Mouse (Mus musculus): ENCODE measurements around the gene Ikzf3. TPM values are rescaled to one million over a fixed set of nuclear protein-coding genes. Genes with fewer than 3 reads are reported as not detected.

The Ikzf3 gene
- polyA plus RNA-seq, 1 experiment from 2014 or later, result not detected

DNA sequence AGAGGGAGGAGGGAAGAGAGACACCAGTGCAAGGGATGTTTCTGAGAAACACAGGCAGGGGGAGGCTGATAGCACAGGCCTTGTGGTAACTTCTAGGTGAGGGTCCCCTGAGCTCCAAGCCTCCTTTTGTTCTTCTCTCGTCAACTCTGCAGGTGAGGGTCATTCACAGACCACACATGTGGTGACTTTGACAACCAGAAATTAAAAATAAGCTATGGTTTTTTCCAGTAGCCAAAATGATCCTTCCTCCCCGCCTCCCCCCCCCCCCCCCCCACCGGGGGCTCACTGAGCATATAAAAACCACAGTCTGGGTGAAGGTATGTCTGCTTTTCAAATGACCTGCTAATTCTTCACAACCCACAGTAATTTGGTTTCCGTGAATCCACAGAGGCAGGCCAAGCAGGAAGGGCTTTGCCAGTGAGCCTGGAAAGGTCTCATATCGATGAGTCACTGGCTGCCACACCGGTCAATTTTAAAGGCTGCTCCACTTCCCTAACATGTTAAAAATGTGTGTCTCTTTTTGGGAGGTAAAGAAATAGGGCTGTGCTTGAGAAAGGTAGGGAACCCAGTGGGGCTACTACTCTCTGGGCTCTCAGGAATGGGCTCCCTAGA is 84.6 kb downstream of the Ikzf3 start:
- no peak for ATAC-seq
- no peak overlapping the region for H3K9ac ChIP-seq
- no peaks in the 10 kb centered on the region for H3K36me3 ChIP-seq (ENCODE audit: poor library complexity, severe bottlenecking)
- H3K4me1 ChIP-seq, result peaks cover 11% of the 10 kb centered on the region
- peaks cover 46% of the 10 kb centered on the region for H3K27me3 ChIP-seq
- no peak overlapping the region for H3K4me2 ChIP-seq
- H3K9me3 ChIP-seq (replicated peaks), result no peaks in the 10 kb centered on the region
- no peak overlapping the region for H3K27ac ChIP-seq
- H3K4me3 ChIP-seq, result no peak overlapping the region
- WGBS, result 57% methylated on average over 6 of the region's 6 CpGs

DNA sequence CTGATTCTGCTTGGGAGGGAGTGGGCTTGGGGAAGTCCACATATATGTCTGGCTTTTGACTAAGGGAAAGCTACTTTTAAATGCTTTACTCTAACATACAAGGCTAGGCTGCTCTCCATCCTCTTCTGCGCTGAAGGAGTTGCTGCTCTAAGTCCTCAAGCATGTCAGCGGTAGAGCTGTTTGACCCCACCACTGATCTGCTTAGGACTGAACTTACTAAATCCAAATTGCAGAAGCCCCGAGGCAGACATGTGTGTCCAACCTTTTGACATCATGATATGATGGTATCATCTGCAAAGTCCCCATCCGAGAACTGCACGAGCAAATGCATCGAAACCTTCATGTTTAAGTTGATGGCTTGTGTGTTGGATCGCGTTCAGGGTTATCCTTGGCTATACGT is 86.0 kb downstream of the Ikzf3 start:
- H3K27ac ChIP-seq, result no peak overlapping the region
- peaks cover 46% of the 10 kb centered on the region for H3K27me3 ChIP-seq
- H3K4me1 ChIP-seq, result peaks cover 11% of the 10 kb centered on the region
- no peak overlapping the region for H3K4me2 ChIP-seq
- H3K36me3 ChIP-seq (ENCODE audit: poor library complexity, severe bottlenecking), result no peaks in the 10 kb centered on the region
- no peak overlapping the region for H3K9ac ChIP-seq
- H3K9me3 ChIP-seq (replicated peaks), result no peaks in the 10 kb centered on the region
- ATAC-seq, result no peak
- H3K4me3 ChIP-seq, result no peak overlapping the region
- 84% methylated on average over 9 of the region's 9 CpGs for WGBS

DNA sequence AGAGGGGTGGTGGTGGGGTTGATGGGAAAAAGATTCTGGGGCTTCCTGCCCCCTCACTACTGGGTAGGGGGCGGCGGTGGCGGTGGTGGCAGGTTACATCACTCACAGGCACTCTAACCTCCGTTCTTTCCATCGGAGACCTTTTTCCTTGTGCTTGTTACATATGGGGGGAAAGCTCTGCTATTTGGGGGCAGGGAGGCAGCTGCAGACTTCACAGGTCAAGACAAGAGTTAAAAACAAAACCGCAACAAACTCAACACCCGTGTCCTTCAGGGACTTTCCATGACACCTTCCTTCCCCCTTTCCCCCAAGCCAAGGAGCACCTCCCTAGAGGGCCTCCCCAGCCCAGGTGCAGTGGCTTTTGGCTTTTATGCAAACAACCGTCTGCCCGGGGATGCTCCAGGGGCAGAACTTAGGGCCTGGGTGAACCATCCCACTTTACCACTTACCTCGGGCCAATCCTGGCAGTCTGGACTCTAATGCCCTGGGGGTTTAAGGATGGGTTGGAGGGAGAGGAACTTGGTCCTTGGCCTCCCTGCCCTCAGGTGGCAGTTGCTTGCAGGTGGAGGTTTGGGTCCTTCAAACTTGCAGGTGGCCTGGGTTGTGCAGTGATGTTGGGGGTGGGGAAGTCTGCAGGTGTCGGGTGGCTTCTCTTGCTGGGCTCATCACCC is 86.6 kb downstream of the Ikzf3 start:
- WGBS, result 28% methylated on average over 11 of the region's 11 CpGs
- H3K4me2 ChIP-seq, result no peak overlapping the region
- H3K9me3 ChIP-seq (replicated peaks), result no peaks in the 10 kb centered on the region
- no peak overlapping the region for H3K27ac ChIP-seq
- ATAC-seq, result no peak
- H3K27me3 ChIP-seq, result peaks cover 45% of the 10 kb centered on the region
- H3K4me3 ChIP-seq, result no peak overlapping the region
- no peaks in the 10 kb centered on the region for H3K36me3 ChIP-seq (ENCODE audit: poor library complexity, severe bottlenecking)
- no peak overlapping the region for H3K9ac ChIP-seq
- H3K4me1 ChIP-seq, result peaks cover 11% of the 10 kb centered on the region

DNA sequence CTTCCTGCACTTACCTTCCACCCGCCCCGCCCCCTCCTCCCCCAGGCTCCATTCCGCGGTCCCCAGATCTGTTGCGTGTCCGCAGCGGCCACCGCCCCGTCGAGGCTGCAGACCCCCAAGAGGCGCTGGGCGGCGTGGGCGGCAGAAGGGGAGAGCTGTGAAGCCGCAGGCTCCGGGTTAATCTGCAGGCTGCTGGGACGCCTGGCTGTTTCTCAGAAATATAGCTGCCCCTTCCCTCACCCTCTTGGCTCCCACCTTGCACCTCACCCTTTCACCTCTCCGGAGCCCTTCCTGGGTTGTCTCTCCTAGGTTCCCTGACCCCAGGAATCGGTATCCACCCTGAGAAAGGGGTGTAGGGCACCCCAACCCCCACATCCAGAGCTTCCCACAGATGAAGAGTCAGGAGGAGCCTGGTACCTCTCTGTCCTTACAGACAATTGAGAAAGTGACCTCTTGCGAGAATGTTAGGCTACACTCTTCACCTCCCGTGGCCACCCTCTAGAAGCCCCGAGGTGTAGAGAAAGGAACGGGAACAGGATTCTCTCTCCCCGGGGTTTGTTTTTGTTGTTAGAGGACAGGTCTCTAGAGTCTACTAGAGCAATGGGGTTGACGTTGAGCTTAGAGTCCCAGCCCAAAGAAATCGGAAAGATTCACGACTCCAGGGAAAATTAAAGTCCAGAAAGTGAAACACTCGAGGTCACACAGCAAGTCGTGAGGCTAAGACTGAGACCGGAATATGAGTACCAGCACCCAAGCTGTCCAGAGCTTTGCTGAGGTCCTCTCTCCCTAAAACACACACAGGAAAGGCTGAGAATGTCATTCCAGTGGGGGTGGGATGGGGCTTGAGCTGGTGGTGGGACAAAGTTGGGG is 87.5 kb downstream of the Ikzf3 start:
- Histone ChIP-seq H3K4me1 (peaks cover 11% of the 10 kb centered on the region), H3K27me3 (peaks cover 40% of the 10 kb centered on the region), H3K9me3 (replicated peaks) (no peaks in the 10 kb centered on the region), H3K36me3 (ENCODE audit: poor library complexity, severe bottlenecking) (no peaks in the 10 kb centered on the region), H3K9ac (peak overlapping the region; percentile 63), H3K27ac (no peak overlapping the region), H3K4me3 (peak overlapping the region; percentile 55), H3K4me2 (peak overlapping the region; percentile 65)
- peak; percentile 33 for ATAC-seq
- 6% methylated on average over 21 of the region's 30 CpGs for WGBS

DNA sequence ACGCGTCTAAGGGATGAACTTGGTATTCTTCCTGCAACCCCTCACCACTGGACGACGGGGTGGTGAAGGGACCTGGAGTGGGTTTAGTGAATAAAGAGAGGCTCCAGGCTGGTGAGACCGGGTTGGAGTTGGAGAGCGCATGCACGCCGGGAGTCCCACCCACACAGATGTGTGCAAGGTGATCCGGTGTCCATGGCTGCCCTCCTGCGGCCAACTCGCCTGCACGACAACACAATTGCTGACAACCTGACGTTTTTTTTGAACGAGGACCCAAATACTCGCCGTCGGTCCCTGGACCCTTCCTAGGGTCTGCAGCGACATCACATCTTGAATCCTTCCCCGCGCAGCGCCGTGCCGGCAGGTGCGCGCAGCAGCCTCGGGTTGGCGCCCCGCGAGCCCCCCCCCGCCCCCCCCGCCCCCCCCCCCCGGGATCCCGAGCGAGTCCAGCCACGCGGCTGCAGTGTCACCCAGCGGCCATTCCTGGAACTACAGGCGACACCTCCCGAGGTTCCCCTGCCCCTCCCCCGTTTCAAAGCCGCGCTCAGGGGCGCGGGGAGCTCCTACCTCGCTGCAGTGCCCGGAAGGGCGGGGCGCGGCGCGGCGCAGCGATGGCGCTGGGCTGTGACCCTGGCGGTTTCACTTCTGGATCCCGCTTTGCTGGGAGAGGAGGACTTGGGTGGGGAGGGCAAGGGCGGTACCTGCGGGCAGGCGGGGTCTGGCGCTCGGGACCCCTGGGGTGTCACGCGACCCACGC is 88.3 kb downstream of the Ikzf3 start:
- ATAC-seq, result peak; percentile 82
- peaks cover 40% of the 10 kb centered on the region for H3K27me3 ChIP-seq
- H3K9me3 ChIP-seq (replicated peaks), result no peaks in the 10 kb centered on the region
- peak overlapping the region; percentile 63 for H3K9ac ChIP-seq
- H3K4me2 ChIP-seq, result peak overlapping the region; percentile 65
- peaks cover 11% of the 10 kb centered on the region for H3K4me1 ChIP-seq
- under 1% methylated on average over 51 of the region's 64 CpGs for WGBS
- no peaks in the 10 kb centered on the region for H3K36me3 ChIP-seq (ENCODE audit: poor library complexity, severe bottlenecking)
- H3K27ac ChIP-seq, result no peak overlapping the region
- peak overlapping the region; percentile 55 for H3K4me3 ChIP-seq

DNA sequence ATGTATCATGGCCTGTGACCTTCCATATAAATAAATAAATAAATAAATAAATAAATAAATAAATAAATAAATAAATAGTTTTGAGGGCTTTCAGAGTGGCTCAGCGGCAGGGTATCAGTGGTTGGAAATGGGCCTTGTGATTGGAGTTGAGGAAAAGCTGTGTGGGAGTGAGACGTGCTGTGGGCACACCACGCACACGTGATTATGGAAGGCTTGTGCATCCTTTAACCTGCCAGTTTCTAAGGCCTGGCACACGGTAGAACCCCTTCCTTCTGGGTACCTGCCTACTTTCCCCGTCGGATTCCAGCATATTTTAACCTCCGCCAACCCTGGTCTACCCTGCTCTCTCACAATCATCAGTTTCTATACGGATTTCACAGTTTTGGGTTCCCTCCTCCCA is 88.9 kb downstream of the Ikzf3 start:
- Histone ChIP-seq H3K4me1 (peaks cover 11% of the 10 kb centered on the region), H3K27ac (no peak overlapping the region), H3K27me3 (peaks cover 40% of the 10 kb centered on the region), H3K4me3 (peak overlapping the region; percentile 55), H3K4me2 (peak overlapping the region; percentile 65), H3K9me3 (replicated peaks) (no peaks in the 10 kb centered on the region), H3K36me3 (ENCODE audit: poor library complexity, severe bottlenecking) (no peaks in the 10 kb centered on the region), H3K9ac (peak overlapping the region; percentile 63)
- 31% methylated on average over 9 of the region's 9 CpGs for WGBS
- ATAC-seq, result no peak; the same call in none of the 2 replicates

DNA sequence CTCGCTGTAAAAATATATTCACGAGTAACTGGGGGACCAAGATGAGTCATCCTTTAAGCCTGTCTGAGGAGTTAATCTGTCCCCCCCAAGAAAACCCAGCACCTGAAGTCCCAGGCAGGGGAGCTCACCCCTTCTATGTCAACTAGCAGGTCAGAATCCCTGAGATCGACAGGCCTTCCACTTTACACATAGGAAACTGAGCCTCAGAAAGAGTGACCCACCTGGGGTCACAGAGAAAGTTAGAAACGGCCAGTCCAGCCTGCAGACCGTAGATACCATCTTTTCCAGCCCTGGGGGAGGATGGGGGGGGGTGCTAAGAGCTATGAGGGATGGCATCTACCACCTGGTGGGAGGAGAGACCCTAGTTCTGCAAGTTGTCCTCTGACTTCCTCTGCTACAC is 89.3 kb downstream of the Ikzf3 start:
- Histone ChIP-seq H3K4me2 (no peak overlapping the region), H3K4me3 (no peak overlapping the region), H3K9me3 (replicated peaks) (no peaks in the 10 kb centered on the region), H3K4me1 (peaks cover 11% of the 10 kb centered on the region), H3K36me3 (ENCODE audit: poor library complexity, severe bottlenecking) (no peaks in the 10 kb centered on the region), H3K27me3 (peaks cover 38% of the 10 kb centered on the region), H3K9ac (no peak overlapping the region), H3K27ac (no peak overlapping the region)
- WGBS, result 83% methylated on average over 5 of the region's 5 CpGs
- no peak for ATAC-seq

DNA sequence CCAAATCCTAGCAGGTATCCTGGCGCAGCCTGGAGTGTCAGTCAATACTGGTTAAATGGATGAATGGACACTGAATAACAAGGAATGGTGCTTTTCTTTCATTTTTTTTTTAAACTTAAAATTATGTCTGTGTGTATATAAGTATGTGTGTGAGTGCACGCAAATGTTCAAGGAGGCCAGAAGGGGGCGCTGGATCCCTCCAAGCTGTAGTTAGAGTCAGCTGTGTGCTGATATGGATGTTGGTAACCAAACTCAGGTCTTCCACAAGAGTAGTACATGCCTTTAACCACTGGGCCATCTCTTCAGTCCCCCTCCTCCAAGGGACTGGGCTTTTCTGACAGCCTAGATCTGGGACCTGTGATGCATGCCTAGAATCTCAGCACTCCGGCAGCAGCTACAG is 90.3 kb downstream of the Ikzf3 start:
- 84% methylated on average over 4 of the region's 4 CpGs for WGBS
- peaks cover 31% of the 10 kb centered on the region for H3K27me3 ChIP-seq

DNA sequence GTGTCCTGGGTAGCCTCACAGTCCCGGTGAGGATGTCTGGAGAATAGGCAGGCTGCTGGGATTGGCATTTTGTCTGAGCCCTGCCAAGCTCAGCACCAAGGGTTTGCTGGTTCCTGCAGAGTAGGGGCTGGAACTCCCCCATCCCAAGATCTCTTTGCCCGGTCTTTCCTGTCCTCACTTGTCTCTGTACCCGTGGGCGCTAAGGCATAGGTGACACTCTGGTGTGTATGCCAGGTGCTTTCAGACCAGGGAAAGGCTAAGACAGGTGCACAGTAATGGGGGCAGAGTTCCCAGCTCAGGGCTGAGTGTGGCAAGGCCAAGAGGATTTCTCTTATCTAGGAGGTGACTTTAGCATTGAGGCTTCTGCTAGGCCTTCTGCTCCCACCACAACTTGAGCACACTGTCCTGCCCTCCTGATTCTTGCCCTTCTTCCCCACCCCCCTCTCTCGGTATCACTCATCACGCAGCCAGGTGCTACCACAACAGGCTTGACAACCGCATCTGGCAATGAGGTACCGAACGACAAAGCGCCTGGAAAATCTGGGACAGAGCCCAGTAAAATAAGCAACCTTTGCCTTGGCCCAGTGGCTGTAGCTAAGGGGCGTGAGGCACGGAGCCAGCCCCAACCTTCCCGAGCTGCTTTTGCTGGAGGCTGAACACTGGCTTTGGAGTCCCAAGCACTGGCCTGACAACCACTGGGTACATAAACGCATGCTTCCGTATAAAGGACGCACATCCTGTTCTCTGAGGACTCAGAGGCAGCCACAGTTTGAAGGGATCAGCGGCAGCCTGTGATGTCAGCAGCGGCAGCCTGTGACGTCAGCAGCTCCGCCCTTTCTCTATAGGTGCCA is 95.7 kb downstream of the Ikzf3 start:
- Histone ChIP-seq H3K27ac (no peak overlapping the region), H3K9ac (no peak overlapping the region), H3K4me3 (no peak overlapping the region), H3K4me2 (no peak overlapping the region), H3K27me3 (peaks cover 50% of the 10 kb centered on the region), H3K9me3 (replicated peaks) (no peaks in the 10 kb centered on the region), H3K4me1 (peaks cover 11% of the 10 kb centered on the region), H3K36me3 (ENCODE audit: poor library complexity, severe bottlenecking) (no peaks in the 10 kb centered on the region)
- 85% methylated on average over 20 of the region's 20 CpGs for WGBS
- no peak for ATAC-seq

More for the DNA sequence above, 90.3 kb downstream of the Ikzf3 start:
- no peak overlapping the region for H3K27ac ChIP-seq
- no peak overlapping the region for H3K4me2 ChIP-seq
- H3K4me1 ChIP-seq, result peaks cover 11% of the 10 kb centered on the region
- no peaks in the 10 kb centered on the region for H3K9me3 ChIP-seq (replicated peaks)
- no peaks in the 10 kb centered on the region for H3K36me3 ChIP-seq (ENCODE audit: poor library complexity, severe bottlenecking)
- ATAC-seq, result no peak
- no peak overlapping the region for H3K4me3 ChIP-seq
- no peak overlapping the region for H3K9ac ChIP-seq

DNA sequence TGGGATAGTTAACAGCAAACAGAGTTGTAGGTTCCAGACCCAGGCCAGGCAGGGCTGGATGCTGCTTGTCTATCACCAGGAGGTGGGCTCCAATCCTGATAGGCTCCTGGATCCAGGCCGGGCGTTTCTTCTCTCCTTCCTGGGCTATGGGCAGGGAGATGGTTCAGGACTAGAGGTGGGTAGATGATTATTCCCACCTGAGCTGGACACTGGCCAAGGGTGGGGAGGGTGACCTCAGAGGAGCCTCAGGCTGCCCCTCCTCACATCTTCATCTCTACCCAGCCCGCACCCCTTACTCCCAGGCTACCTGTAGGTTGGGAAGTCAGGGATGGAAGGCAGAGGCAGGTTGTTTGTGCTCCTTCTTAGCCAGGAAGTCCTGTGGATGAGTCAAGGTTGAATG is 96.4 kb downstream of the Ikzf3 start:
- 92% methylated on average over 3 of the region's 3 CpGs for WGBS
- H3K9me3 ChIP-seq (replicated peaks), result no peaks in the 10 kb centered on the region
- no peak overlapping the region for H3K4me3 ChIP-seq
- H3K4me2 ChIP-seq, result no peak overlapping the region
- H3K36me3 ChIP-seq (ENCODE audit: poor library complexity, severe bottlenecking), result no peaks in the 10 kb centered on the region
- peaks cover 11% of the 10 kb centered on the region for H3K4me1 ChIP-seq
- H3K9ac ChIP-seq, result no peak overlapping the region
- no peak for ATAC-seq
- no peak overlapping the region for H3K27ac ChIP-seq
- peaks cover 53% of the 10 kb centered on the region for H3K27me3 ChIP-seq

DNA sequence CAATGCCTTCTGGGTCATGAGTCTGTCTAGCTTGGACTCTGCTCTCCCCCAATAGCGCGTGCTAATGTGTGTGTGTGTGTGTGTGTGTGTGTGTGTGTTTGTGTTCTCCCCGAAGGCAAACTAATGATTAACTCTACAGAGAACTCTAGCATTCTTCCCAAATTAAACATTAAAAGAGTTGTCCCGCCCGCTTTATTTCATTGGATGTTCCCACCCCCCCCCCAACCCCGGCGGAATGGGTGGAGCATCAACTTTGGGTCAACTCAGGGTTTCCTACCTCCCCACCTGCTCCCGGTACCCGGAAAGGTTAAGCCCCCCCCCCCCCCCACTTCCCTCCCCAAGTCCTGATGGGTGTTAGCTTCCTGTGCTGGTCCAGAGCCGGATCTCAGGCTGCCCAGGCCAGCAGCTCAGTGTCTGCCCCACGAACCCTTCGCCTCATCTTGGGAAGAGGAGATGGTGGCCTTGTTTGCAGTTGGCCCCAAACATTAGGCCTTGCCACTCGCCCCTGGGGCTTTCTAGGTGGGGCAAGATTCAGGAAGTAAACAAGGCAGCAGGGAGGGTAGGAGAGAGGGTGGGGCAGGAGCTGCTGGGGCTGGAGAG is 97.5 kb downstream of the Ikzf3 start:
- no peak overlapping the region for H3K4me3 ChIP-seq
- ATAC-seq, result no peak
- H3K9me3 ChIP-seq (replicated peaks), result no peaks in the 10 kb centered on the region
- H3K27ac ChIP-seq, result no peak overlapping the region
- no peak overlapping the region for H3K9ac ChIP-seq
- H3K36me3 ChIP-seq (ENCODE audit: poor library complexity, severe bottlenecking), result no peaks in the 10 kb centered on the region
- H3K4me1 ChIP-seq, result peaks cover 11% of the 10 kb centered on the region
- peaks cover 56% of the 10 kb centered on the region for H3K27me3 ChIP-seq
- no peak overlapping the region for H3K4me2 ChIP-seq
- 47% methylated on average over 13 of the region's 13 CpGs for WGBS
